In the genomic region with DNA sequence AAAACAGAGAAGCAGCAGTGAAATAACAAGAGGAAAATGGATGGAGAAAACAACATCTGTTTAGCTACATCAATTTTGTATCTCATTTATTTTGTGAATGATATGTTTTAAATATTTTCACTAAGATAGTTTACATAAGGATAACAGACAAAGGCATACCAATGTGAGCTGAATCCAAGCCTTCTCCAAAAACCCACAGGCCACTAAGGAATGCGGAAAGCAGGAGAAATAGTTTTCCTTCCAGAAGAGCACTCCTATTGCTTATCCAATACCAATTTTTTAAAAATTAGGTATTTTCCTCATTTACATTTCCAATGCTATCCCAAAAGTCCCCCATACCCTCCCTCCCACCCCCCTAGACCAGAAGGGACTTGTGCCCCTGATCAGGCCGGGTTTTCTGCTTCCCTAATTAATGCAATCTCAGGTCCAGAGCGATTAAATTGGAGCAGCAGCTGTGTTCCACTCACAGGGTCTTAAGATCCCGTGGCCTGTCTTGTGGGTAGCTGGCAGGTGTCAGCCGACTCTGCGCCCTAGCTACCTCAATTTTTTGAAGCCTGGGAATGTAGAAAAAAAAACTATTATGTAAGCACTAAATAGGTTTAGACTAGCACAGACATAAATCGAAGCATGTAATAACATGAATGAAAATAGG, we compare ENCODE assay signal across 21 mouse cellular contexts.
DNase-seq lines count a peak whose midpoint lies in the region; ATAC-seq and TF ChIP-seq lines count a peak whose summit lies in the region.
"Had no signal": no experiment of that assay in that cellular context is flagged by ENCODE, and none has a peak within 500 bp of the region (broad histone marks: within the 10 kb centered on the region; RNA-seq: fewer than 3 reads in every experiment).

No protein-coding gene starts in this region.

- no peak overlapping the region for H3K4me2 ChIP-seq in forebrain, embryonic 12.5 days
- no peak overlapping the region for H3K4me2 ChIP-seq in forebrain, embryonic 16.5 days (ENCODE audit: low read length)
- no peak overlapping the region for H3K4me2 ChIP-seq in midbrain, embryonic 11.5 days
- H3K4me2 ChIP-seq: embryonic facial prominence, embryonic 15.5 days; heart, embryonic 13.5 days; hindbrain, embryonic 12.5 days had no signal

- H3K9ac ChIP-seq in forebrain, embryonic 12.5 days, result no peak overlapping the region
- no peak overlapping the region for H3K9ac ChIP-seq in forebrain, embryonic 16.5 days (replicated peaks; ENCODE audit: low read depth, low read length)
- H3K9ac ChIP-seq in midbrain, embryonic 11.5 days (ENCODE audit: low read length), result no peak overlapping the region
- H3K9ac ChIP-seq: embryonic facial prominence, embryonic 15.5 days; heart, embryonic 13.5 days; hindbrain, embryonic 12.5 days had no signal

- no peaks in the 10 kb centered on the region for H3K36me3 ChIP-seq in forebrain, embryonic 12.5 days (replicated peaks)
- no peaks in the 10 kb centered on the region for H3K36me3 ChIP-seq in forebrain, embryonic 16.5 days (ENCODE audit: control insufficient read depth, insufficient read depth)
- no peaks in the 10 kb centered on the region for H3K36me3 ChIP-seq in midbrain, embryonic 11.5 days (ENCODE audit: control insufficient read depth, insufficient read depth, low read length)
- no peaks in the 10 kb centered on the region for H3K36me3 ChIP-seq in midbrain, embryonic 10.5 days
- H3K36me3 ChIP-seq: embryonic facial prominence, embryonic 15.5 days; heart, embryonic 13.5 days; hindbrain, embryonic 12.5 days had no signal

- TF ChIP-seq POLR2A in brain, embryonic 14.5 days (IDR thresholded peaks at IDR 0.05; ENCODE audit: borderline replicate concordance, extremely low read depth, insufficient read depth, insufficient read length, poor library complexity, severe bottlenecking), result no peak

- no peak for DNase-seq in midbrain, embryonic 11.5 days (ENCODE audit: low spot score, missing footprints)
- no peak for DNase-seq in midbrain, embryonic 10.5 days (ENCODE audit: low spot score)
- DNase-seq in brain, embryonic 14.5 days (ENCODE audit: low read depth), result peak; percentile 63
- peak; percentile 35 for DNase-seq in retina, postnatal 1 day
- no peak for DNase-seq in adrenal gland, postnatal 36 days
- DNase-seq: adrenal gland, postnatal 14 days; cerebellum, adult 2 months; cerebellum, postnatal 10 days; embryo, embryonic 11 days; gastrocnemius, adult 2 months; gastrocnemius, postnatal 25 days; heart, postnatal 36 days had no signal

- no peak overlapping the region for H3K27ac ChIP-seq in forebrain, embryonic 12.5 days
- no peak overlapping the region for H3K27ac ChIP-seq in forebrain, embryonic 16.5 days (ENCODE audit: low read length)
- H3K27ac ChIP-seq in midbrain, embryonic 11.5 days (ENCODE audit: low read depth, low read length), result no peak overlapping the region
- H3K27ac ChIP-seq in midbrain, embryonic 10.5 days (replicated peaks), result no peak overlapping the region
- H3K27ac ChIP-seq: embryonic facial prominence, embryonic 15.5 days; gastrocnemius, adult 2 months; heart, embryonic 13.5 days; hindbrain, embryonic 12.5 days; hindbrain, postnatal 0 days had no signal

- no peaks in the 10 kb centered on the region for H3K4me1 ChIP-seq in forebrain, embryonic 12.5 days
- H3K4me1 ChIP-seq in forebrain, embryonic 16.5 days (replicated peaks; ENCODE audit: control insufficient read depth, insufficient read depth, low read length), result no peaks in the 10 kb centered on the region; the same call in 1 of the 2 replicates
- H3K4me1 ChIP-seq in midbrain, embryonic 11.5 days (ENCODE audit: control insufficient read depth, insufficient read depth, low read length), result no peaks in the 10 kb centered on the region
- no peaks in the 10 kb centered on the region for H3K4me1 ChIP-seq in midbrain, embryonic 10.5 days
- H3K4me1 ChIP-seq: embryonic facial prominence, embryonic 15.5 days; heart, embryonic 13.5 days; hindbrain, embryonic 12.5 days had no signal

- H3K27me3 ChIP-seq in forebrain, embryonic 12.5 days, result no peaks in the 10 kb centered on the region
- no peaks in the 10 kb centered on the region for H3K27me3 ChIP-seq in forebrain, embryonic 16.5 days (replicated peaks; ENCODE audit: control insufficient read depth, insufficient read depth, low read length)
- H3K27me3 ChIP-seq in midbrain, embryonic 11.5 days (ENCODE audit: control insufficient read depth, insufficient read depth, low read length), result no peaks in the 10 kb centered on the region
- no peaks in the 10 kb centered on the region for H3K27me3 ChIP-seq in midbrain, embryonic 10.5 days (ENCODE audit: low read depth, poor library complexity, severe bottlenecking)
- H3K27me3 ChIP-seq: embryonic facial prominence, embryonic 15.5 days; heart, embryonic 13.5 days; hindbrain, embryonic 12.5 days; Patski had no signal

- ATAC-seq in forebrain, embryonic 12.5 days (ENCODE audit: low FRiP score), result peak; percentile 69
- ATAC-seq in forebrain, embryonic 16.5 days, result no peak
- peak; percentile 86 for ATAC-seq in midbrain, embryonic 11.5 days (ENCODE audit: low FRiP score)
- ATAC-seq: activated CD4-positive, CD25-positive, alpha-beta regulatory T cell, adult 4 months; hindbrain, postnatal 0 days; Patski had no signal

- H3K4me3 ChIP-seq in forebrain, embryonic 12.5 days (replicated peaks), result no peak overlapping the region
- H3K4me3 ChIP-seq in forebrain, embryonic 16.5 days (replicated peaks; ENCODE audit: low read length), result no peak overlapping the region
- H3K4me3 ChIP-seq in midbrain, embryonic 11.5 days (ENCODE audit: low read depth, low read length), result no peak overlapping the region
- no peak overlapping the region for H3K4me3 ChIP-seq in midbrain, embryonic 10.5 days
- H3K4me3 ChIP-seq: embryonic facial prominence, embryonic 15.5 days; erythroblast, embryonic 14.5 days; gastrocnemius, adult 2 months; heart, embryonic 13.5 days; hindbrain, embryonic 12.5 days had no signal

- H3K9me3 ChIP-seq in forebrain, embryonic 12.5 days, result no peaks in the 10 kb centered on the region
- H3K9me3 ChIP-seq in forebrain, embryonic 16.5 days (ENCODE audit: control insufficient read depth, low read length), result no peaks in the 10 kb centered on the region
- no peaks in the 10 kb centered on the region for H3K9me3 ChIP-seq in midbrain, embryonic 11.5 days (ENCODE audit: control insufficient read depth, low read length)
- no peaks in the 10 kb centered on the region for H3K9me3 ChIP-seq in midbrain, embryonic 10.5 days (replicated peaks)
- H3K9me3 ChIP-seq: embryonic facial prominence, embryonic 15.5 days; heart, embryonic 13.5 days; hindbrain, embryonic 12.5 days had no signal

- no peak for TF ChIP-seq CTCF in brain, embryonic 14.5 days (IDR thresholded peaks at IDR 0.05; ENCODE audit: borderline replicate concordance, extremely low read depth, insufficient read depth, insufficient read length)

- 41% methylated on average over 7 of the region's 7 CpGs for WGBS in forebrain, embryonic 12.5 days
- 32% methylated on average over 7 of the region's 7 CpGs for WGBS in forebrain, embryonic 16.5 days
- WGBS in midbrain, embryonic 11.5 days, result 60% methylated on average over 7 of the region's 7 CpGs
- WGBS in midbrain, embryonic 10.5 days, result 64% methylated on average over 7 of the region's 7 CpGs

Comparison
In these comparisons a context has a peak if more than half of its experiments do, and no peak if none do; other contexts are left out.
1. DNase-seq: peak in brain, embryonic 14.5 days (single experiment) and retina, postnatal 1 day (single experiment); none in midbrain, embryonic 11.5 days (single experiment), midbrain, embryonic 10.5 days (single experiment) and adrenal gland, postnatal 36 days (0 of 2).